Mouse (Mus musculus) heart, embryonic 14.5 days (tissue): ENCODE results near the gene Tpd52l2. TPM values are rescaled to one million over a fixed set of nuclear protein-coding genes. Genes with fewer than 3 reads are reported as not detected.

ENCODE experiments used
- ATAC-seq: fragments of 200-750 bp; cut with Nextera tagmentation; 2 replicates; pipeline ENCODE4 v1.8.0; 2017; ENCODE audit warnings: low read depth, moderate TSS enrichment; ENCODE audit not compliant: insufficient number of reproducible peaks, insufficient read depth, low FRiP score
- H3K27ac ChIP-seq, 2 experiments: fragments of 200-500 bp in 1 of 2; fragments of 300-500 bp in 1 of 2; sonication (generic) in 1 of 2; replicated peaks in 1 of 2; 2 replicates each; pipeline ENCODE4 v1.5.1; 2012 to 2014; ENCODE audit warnings: low read depth in 2 of 2, low read length in 2 of 2, control low read depth in 1 of 2, mild to moderate bottlenecking in 1 of 2, mixed read lengths in 1 of 2; ENCODE audit not compliant: control insufficient read depth in 1 of 2, insufficient read depth in 1 of 2
- H3K27me3 ChIP-seq: fragments of 300-500 bp; sonication (generic); 2 replicates; pipeline ENCODE4 v1.6.1; 2014; ENCODE audit warnings: mild to moderate bottlenecking, low read length, control low read depth; ENCODE audit not compliant: control insufficient read depth, insufficient read depth
- H3K36me3 ChIP-seq: fragments of 300-500 bp; sonication (generic); 2 replicates; pipeline ENCODE4 v1.6.1; 2014; ENCODE audit warnings: mild to moderate bottlenecking, control low read depth, low read length, mixed read lengths; ENCODE audit not compliant: control insufficient read depth, insufficient read depth
- H3K4me1 ChIP-seq, 2 experiments: fragments of 200-500 bp in 1 of 2; fragments of 300-500 bp in 1 of 2; sonication (generic) in 1 of 2; 2 replicates each; pipeline ENCODE4 v1.6.1; 2012 to 2014; ENCODE audit warnings: low read length in 2 of 2, control low read depth in 1 of 2, mixed read lengths in 1 of 2; ENCODE audit not compliant: control insufficient read depth in 2 of 2, insufficient read depth in 2 of 2
- H3K4me2 ChIP-seq: fragments of 300-500 bp; sonication (generic); 2 replicates; pipeline ENCODE4 v1.6.1; 2014; ENCODE audit warnings: mild to moderate bottlenecking, low read length
- H3K4me3 ChIP-seq, 2 experiments: fragments of 200-500 bp in 1 of 2; fragments of 300-500 bp in 1 of 2; sonication (generic) in 1 of 2; 2 replicates each; pipeline ENCODE4 v1.5.1; 2012 to 2014; ENCODE audit warnings: low read length in 2 of 2, mild to moderate bottlenecking in 2 of 2, control low read depth in 1 of 2, low read depth in 1 of 2, moderate library complexity in 1 of 2; ENCODE audit not compliant: control insufficient read depth in 1 of 2, insufficient read depth in 1 of 2
- H3K9ac ChIP-seq: fragments of 300-500 bp; sonication (generic); 2 replicates; pipeline ENCODE4 v1.6.1; 2014; ENCODE audit warnings: mild to moderate bottlenecking, low read length
- H3K9me3 ChIP-seq: fragments of 300-500 bp; sonication (generic); 2 replicates; pipeline ENCODE4 v1.6.1; 2016; ENCODE audit warnings: low read length, control low read depth; ENCODE audit not compliant: control insufficient read depth
- WGBS: fragments of 180-500 bp; shearing (Covaris S2); extraction: QIAGEN DNeasy Blood & Tissue Kit; methylation state at CpG from one replicate; pipeline ENCODE4 v1.1.7; 2014; 5-methylcytosine and 5-hydroxymethylcytosine counted together
- polyA plus RNA-seq: library from polyadenylated mRNA; unstranded; fragments of >200 nt; fragmentation: Nextera tagmentation; extraction: Ambion mirVana; gene quantifications from 2 replicates; pipeline ENCODE4 v1.2.1, GENCODE M21; 2014

The Tpd52l2 gene
- polyA plus RNA-seq, 1 experiment from 2014 or later, result 139 TPM

- no peaks in the 10 kb centered on the region for H3K36me3 ChIP-seq
- peak overlapping the region; percentile 28 to 73 for H3K27ac ChIP-seq
- H3K27me3 ChIP-seq, result no peaks in the 10 kb centered on the region
- under 1% methylated on average over 71 of the region's 71 CpGs for WGBS
- H3K9me3 ChIP-seq, result no peaks in the 10 kb centered on the region
- H3K4me1 ChIP-seq, result peaks cover 11 to 24% of the 10 kb centered on the region in 2 experiments; a peak in 3 of 4 replicates
- H3K9ac ChIP-seq, result peak overlapping the region; percentile 85
- ATAC-seq, result peak; percentile 45
- H3K4me3 ChIP-seq, result peak overlapping the region; percentile 67 to 75
- peak overlapping the region; percentile 100 for H3K4me2 ChIP-seq
Observed at GRCm38 (mm10) chr2:181459673-181460621, 37.0 kb upstream of the Tpd52l2 start.

DNA sequence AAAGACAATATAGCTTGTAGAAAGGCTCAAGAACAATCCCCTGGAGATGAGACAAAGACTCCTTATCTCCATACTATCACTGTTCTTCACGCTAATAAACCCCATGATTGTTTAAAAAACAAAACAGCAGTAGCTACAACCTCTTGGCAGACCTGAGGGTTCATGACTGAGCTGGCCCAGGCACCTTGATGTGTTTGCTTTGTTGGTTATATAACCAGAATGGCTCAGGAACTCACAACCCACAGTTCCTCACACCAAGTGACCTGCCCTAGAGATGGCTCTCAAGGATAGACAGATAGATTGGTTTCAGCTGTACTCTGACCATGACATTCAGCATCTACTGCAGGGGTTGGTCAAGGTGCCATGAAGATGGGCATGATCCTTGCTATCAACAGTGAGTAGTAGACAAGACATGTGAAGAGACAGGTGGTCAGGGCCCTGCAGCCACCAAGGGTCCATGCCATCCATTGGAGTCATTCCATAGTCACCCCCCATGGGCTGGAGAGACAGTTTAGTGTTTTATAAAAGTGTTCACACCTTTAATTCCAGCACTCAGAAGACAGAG, 35.3 kb upstream of the Tpd52l2 start:
- Histone ChIP-seq H3K9ac (no peak overlapping the region), H3K27ac (no peak overlapping the region), H3K36me3 (no peaks in the 10 kb centered on the region), H3K4me2 (no peak overlapping the region), H3K4me3 (no peak overlapping the region), H3K4me1 (peaks cover 11 to 19% of the 10 kb centered on the region in 2 experiments; a peak in 2 of 4 replicates), H3K27me3 (no peaks in the 10 kb centered on the region), H3K9me3 (no peaks in the 10 kb centered on the region)
- no peak for ATAC-seq
- WGBS, result 88% methylated on average over 1 of the region's 1 CpGs

DNA sequence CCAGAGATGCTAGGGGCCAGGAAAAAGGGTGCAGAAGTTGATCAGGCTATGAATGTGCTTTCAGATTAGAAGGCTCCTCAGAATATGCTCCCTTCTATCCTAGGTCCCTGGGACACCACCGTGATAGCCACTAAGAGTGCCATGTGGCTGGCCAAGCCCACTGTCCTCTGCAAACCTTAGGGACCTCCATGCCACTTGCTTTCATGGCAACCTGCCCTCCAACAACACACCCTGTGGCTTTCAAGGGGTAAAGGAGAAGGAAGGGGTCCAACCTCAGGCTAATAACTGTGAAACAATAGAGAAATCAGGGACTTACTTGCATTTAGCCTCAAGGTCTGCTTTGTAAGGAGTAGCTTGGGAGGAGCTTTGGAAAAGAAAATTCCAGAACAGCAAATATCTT, 34.3 kb upstream of the Tpd52l2 start:
- H3K9me3 ChIP-seq, result no peaks in the 10 kb centered on the region
- no peaks in the 10 kb centered on the region for H3K27me3 ChIP-seq
- no peak overlapping the region for H3K4me3 ChIP-seq
- WGBS, result 85% methylated on average over 1 of the region's 1 CpGs
- peak overlapping the region; percentile 42; the same call in 1 of the 2 replicates for H3K4me2 ChIP-seq
- H3K36me3 ChIP-seq, result no peaks in the 10 kb centered on the region
- no peak overlapping the region for H3K9ac ChIP-seq
- H3K27ac ChIP-seq, result no peak overlapping the region
- no peak for ATAC-seq
- H3K4me1 ChIP-seq, result peaks cover 11 to 19% of the 10 kb centered on the region in 2 experiments; a peak in 2 of 4 replicates

- Histone ChIP-seq H3K27ac (no peak overlapping the region), H3K4me2 (peak overlapping the region; percentile 42), H3K27me3 (no peaks in the 10 kb centered on the region), H3K4me1 (peaks cover 11 to 19% of the 10 kb centered on the region in 2 experiments; a peak in 2 of 4 replicates), H3K36me3 (no peaks in the 10 kb centered on the region), H3K9me3 (no peaks in the 10 kb centered on the region), H3K4me3 (no peak overlapping the region), H3K9ac (0 out of 2 replicates have a peak overlapping the region, but pooled peaks have one; percentile 13)
- 0 out of 2 replicates have a peak, but pooled peaks have one; percentile 33 for ATAC-seq
- 36% methylated on average over 7 of the region's 7 CpGs for WGBS
Observed at GRCm38 (mm10) chr2:181463008-181463738, 33.8 kb upstream of the Tpd52l2 start.

GRCm38 (mm10) chr2:181465423-181465822, 31.5 kb upstream of the Tpd52l2 start:
- Histone ChIP-seq H3K27me3 (no peaks in the 10 kb centered on the region), H3K4me3 (no peak overlapping the region), H3K4me1 (peaks cover 11 to 19% of the 10 kb centered on the region in 2 experiments), H3K9me3 (no peaks in the 10 kb centered on the region), H3K9ac (no peak overlapping the region), H3K4me2 (no peak overlapping the region), H3K36me3 (no peaks in the 10 kb centered on the region), H3K27ac (no peak overlapping the region)
- 66% methylated on average over 3 of the region's 3 CpGs for WGBS
- no peak for ATAC-seq

GRCm38 (mm10) chr2:181470285-181470684, 26.7 kb upstream of the Tpd52l2 start:
- WGBS, result 45% methylated on average over 2 of the region's 2 CpGs
- no peaks in the 10 kb centered on the region for H3K27me3 ChIP-seq
- H3K9ac ChIP-seq, result no peak overlapping the region
- H3K36me3 ChIP-seq, result no peaks in the 10 kb centered on the region
- H3K4me1 ChIP-seq, result peaks cover 23 to 27% of the 10 kb centered on the region in 2 experiments
- ATAC-seq, result no peak
- H3K4me2 ChIP-seq, result no peak overlapping the region
- H3K27ac ChIP-seq, result peak overlapping the region in 1 of 2 experiments; percentile 86; a peak in 1 of 4 replicates
- H3K4me3 ChIP-seq, result no peak overlapping the region
- H3K9me3 ChIP-seq, result no peaks in the 10 kb centered on the region

- Histone ChIP-seq H3K4me1 (peaks cover 23 to 27% of the 10 kb centered on the region in 2 experiments), H3K9ac (no peak overlapping the region), H3K27ac (peak overlapping the region; percentile 58 to 86), H3K27me3 (no peaks in the 10 kb centered on the region), H3K36me3 (no peaks in the 10 kb centered on the region), H3K9me3 (no peaks in the 10 kb centered on the region), H3K4me3 (no peak overlapping the region), H3K4me2 (peak overlapping the region; percentile 36)
- ATAC-seq, result peak; percentile 86
- WGBS, result 15% methylated on average over 5 of the region's 5 CpGs
Observed at GRCm38 (mm10) chr2:181471246-181471645, 25.7 kb upstream of the Tpd52l2 start.
